Mouse (Mus musculus) kidney, adult 2 months (tissue): Measurements from ENCODE around the gene Ttc23l.
"Not testable (repeated sequence)": the region's sequence is repeated elsewhere in the genome, so short reads cannot be mapped to it uniquely, and the experiment has no call there.

Experiments
- CTCF ChIP-seq: fragments of 200-500 bp; conservative IDR thresholded peaks from 2 replicates; pipeline ENCODE4 v1.5.1; 2011; ENCODE audit warnings: low read depth, mild to moderate bottlenecking, control low read depth, low read length, moderate library complexity, mixed read lengths; ENCODE audit not compliant: insufficient read depth, insufficient read length
- POLR2A ChIP-seq: fragments of 200-500 bp; IDR thresholded peaks from one replicate; pipeline ENCODE4 v1.6.1; 2011; ENCODE audit warnings: low read depth, low read length, control low read depth

DNA sequence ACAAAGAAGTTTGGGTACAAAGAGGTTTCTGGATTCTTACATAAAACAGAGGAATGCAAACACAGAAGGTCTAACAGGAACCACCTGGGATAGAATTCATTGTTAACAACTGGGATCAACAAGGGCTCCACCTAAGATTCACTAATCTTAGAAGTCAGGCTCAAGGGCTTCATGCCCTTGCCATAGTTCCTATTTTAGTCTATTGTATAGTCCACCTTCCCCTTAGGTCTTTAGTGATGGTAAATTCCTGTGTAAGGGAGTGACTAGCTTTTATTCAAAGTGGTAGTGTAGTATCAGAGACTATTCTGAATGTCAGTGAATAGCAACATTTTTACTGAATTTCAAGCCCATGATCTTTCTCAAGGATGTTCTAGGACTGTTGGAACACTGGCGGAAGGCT is 61.8 kb downstream of the Ttc23l start:
- not testable (repeated sequence) for TF ChIP-seq CTCF, POLR2A
